Mouse (Mus musculus): Measurements from ENCODE around the gene Ncaph.

DNA sequence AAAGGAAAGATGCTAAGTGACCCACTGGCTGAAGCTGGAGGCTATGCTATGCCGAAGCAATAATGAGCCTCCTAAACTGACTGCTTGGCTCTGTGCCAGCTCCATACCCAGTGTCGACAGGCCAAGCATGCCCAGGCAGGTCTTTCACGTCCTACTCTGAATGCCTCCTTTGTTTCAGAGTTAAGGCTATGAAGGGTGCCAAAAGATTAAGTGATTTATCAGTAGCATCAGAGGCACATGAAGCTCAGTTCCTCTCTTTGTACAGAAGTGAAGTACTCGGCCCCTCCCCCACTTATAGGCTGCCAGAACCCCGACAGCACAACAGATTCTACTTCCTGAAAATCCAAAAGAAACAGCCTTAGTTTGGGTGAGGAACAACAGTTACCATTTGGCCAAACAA lies 3.2 kb upstream of the Ncaph start:
- TF ChIP-seq CTCF (IDR thresholded peaks at IDR 0.05; ENCODE audit: control insufficient read depth, insufficient read depth, insufficient replicate concordance, low read depth, low read length) (no peak), POLR2A (IDR thresholded peaks at IDR 0.05; ENCODE audit: control insufficient read depth, low read depth, low read length) (no peak; the same call in 1 of the 2 replicates)

Measured in testis, adult 2 months (tissue).